Mouse (Mus musculus) MEL (cell line): ENCODE results near the gene Baiap2. TPM values are rescaled to one million over a fixed set of nuclear protein-coding genes. Genes with fewer than 3 reads are reported as not detected.

Source experiments
- DNase-seq: peaks from one replicate; pipeline ENCODE4 v3.0.0; 2011; ENCODE audit warnings: low read depth, low spot score
- H3K27ac ChIP-seq: 2 replicates; pipeline ENCODE4 v1.5.1; 2012; ENCODE audit warnings: low read depth, mild to moderate bottlenecking, control low read depth, low read length, moderate library complexity; ENCODE audit not compliant: control insufficient read depth
- H3K27me3 ChIP-seq, 2 experiments: fragments of 150-350 bp in 1 of 2; sonication (generic) in 1 of 2; 2 replicates each; pipeline ENCODE4 v1.6.1; 2012; ENCODE audit warnings: low read length in 2 of 2, mild to moderate bottlenecking in 2 of 2, improper control_type of control experiment in 1 of 2, moderate library complexity in 1 of 2; ENCODE audit not compliant: insufficient read depth in 2 of 2, control insufficient read depth in 1 of 2
- H3K36me3 ChIP-seq, 2 experiments: 2 replicates each; pipeline ENCODE4 v1.6.1; 2012 to 2014; ENCODE audit warnings: low read length in 2 of 2, improper control_type of control experiment in 1 of 2, inconsistent platforms in 1 of 2, mild to moderate bottlenecking in 1 of 2; ENCODE audit not compliant: insufficient read depth in 2 of 2, control insufficient read depth in 1 of 2
- H3K4me1 ChIP-seq, 2 experiments: fragments of 150-350 bp in 1 of 2; sonication (generic) in 1 of 2; 2 replicates each; pipeline ENCODE4 v1.6.1; 2012; ENCODE audit warnings: low read length in 2 of 2, improper control_type of control experiment in 1 of 2, mild to moderate bottlenecking in 1 of 2; ENCODE audit not compliant: insufficient read depth in 2 of 2, control insufficient read depth in 1 of 2
- H3K4me3 ChIP-seq, 2 experiments: fragments of 150-350 bp in 1 of 2; sonication (generic) in 1 of 2; 2 replicates each; pipeline ENCODE4 v1.5.1; 2012; ENCODE audit warnings: low read depth in 2 of 2, low read length in 2 of 2, mild to moderate bottlenecking in 2 of 2, moderate library complexity in 2 of 2, control low read depth in 1 of 2, improper control_type of control experiment in 1 of 2; ENCODE audit not compliant: control insufficient read depth in 1 of 2, insufficient read depth in 1 of 2
- H3K79me2 ChIP-seq: 2 replicates; pipeline ENCODE4 v1.6.1; 2012; ENCODE audit warnings: mild to moderate bottlenecking, low read length, moderate library complexity; ENCODE audit not compliant: control insufficient read depth, poor library complexity, insufficient read depth
- H3K9ac ChIP-seq: 2 replicates; pipeline ENCODE4 v1.6.1; 2012; ENCODE audit warnings: low read depth, mild to moderate bottlenecking, control low read depth, low read length, moderate library complexity; ENCODE audit not compliant: control insufficient read depth, poor library complexity, severe bottlenecking
- H3K9me3 ChIP-seq: fragments of 150-350 bp; sonication (generic); replicated peaks from 2 replicates; pipeline ENCODE4 v1.6.1; 2012; ENCODE audit warnings: mild to moderate bottlenecking, low read length, improper control_type of control experiment, moderate library complexity; ENCODE audit not compliant: insufficient read depth
- BHLHE40 ChIP-seq: IDR thresholded peaks from 2 replicates; pipeline ENCODE4 v1.6.1; 2012; ENCODE audit warnings: low read depth, mild to moderate bottlenecking, inconsistent platforms, low read length, improper control_type of control experiment, borderline replicate concordance
- CHD2 ChIP-seq: IDR thresholded peaks from 2 replicates; pipeline ENCODE4 v1.6.1; 2011; ENCODE audit warnings: low read length, improper control_type of control experiment
- CTCF ChIP-seq, 3 experiments: IDR thresholded peaks in 2 of 3; conservative IDR thresholded peaks in 1 of 3; 2 replicates each; pipeline ENCODE4 v1.5.1; 2011 to 2012; ENCODE audit warnings: low read length in 3 of 3, low read depth in 2 of 3, mild to moderate bottlenecking in 2 of 3, improper control_type of control experiment in 1 of 3, inconsistent platforms in 1 of 3, mixed read lengths in 1 of 3, moderate library complexity in 1 of 3; ENCODE audit not compliant: control insufficient read depth in 1 of 3, insufficient read depth in 1 of 3, poor library complexity in 1 of 3, severe bottlenecking in 1 of 3
- E2F4 ChIP-seq: IDR thresholded peaks from 2 replicates; pipeline ENCODE4 v1.6.1; 2011; ENCODE audit warnings: low read depth, low read length, improper control_type of control experiment, borderline replicate concordance
- ELF1 ChIP-seq: IDR thresholded peaks from 2 replicates; pipeline ENCODE4 v1.6.1; 2014; ENCODE audit warnings: low read depth, mild to moderate bottlenecking, inconsistent platforms, low read length, improper control_type of control experiment, moderate library complexity
- EP300 ChIP-seq, 2 experiments: IDR thresholded peaks; 2 replicates each; pipeline ENCODE4 v1.6.1; 2011; ENCODE audit warnings: improper control_type of control experiment in 2 of 2, low read length in 2 of 2, low read depth in 1 of 2, mild to moderate bottlenecking in 1 of 2
- ETS1 ChIP-seq: IDR thresholded peaks from 2 replicates; pipeline ENCODE4 v1.6.1; 2012; ENCODE audit warnings: low read depth, mild to moderate bottlenecking, inconsistent platforms, low read length, improper control_type of control experiment, moderate library complexity
- GABPA ChIP-seq: IDR thresholded peaks from 2 replicates; pipeline ENCODE4 v1.6.1; 2012; ENCODE audit warnings: low read depth, mild to moderate bottlenecking, inconsistent platforms, low read length, improper control_type of control experiment, moderate library complexity
- GATA1 ChIP-seq: IDR thresholded peaks from 2 replicates; pipeline ENCODE4 v1.6.1; 2011; ENCODE audit warnings: low read depth, low read length, improper control_type of control experiment
- JUND ChIP-seq: IDR thresholded peaks from 2 replicates; pipeline ENCODE4 v1.6.1; 2011; ENCODE audit warnings: low read depth, mild to moderate bottlenecking, improper control_type of control experiment, low read length
- KAT2A ChIP-seq: conservative IDR thresholded peaks from 2 replicates; pipeline ENCODE4 v1.6.1; 2012; ENCODE audit warnings: low read depth, low read length, improper control_type of control experiment, inconsistent platforms
- MAFK ChIP-seq: IDR thresholded peaks from 2 replicates; pipeline ENCODE4 v1.6.1; 2011; ENCODE audit warnings: low read depth, mild to moderate bottlenecking, low read length, improper control_type of control experiment, borderline replicate concordance
- MAX ChIP-seq: IDR thresholded peaks from 2 replicates; pipeline ENCODE4 v1.6.1; 2011; ENCODE audit warnings: low read length, improper control_type of control experiment
- MAZ ChIP-seq: IDR thresholded peaks from 2 replicates; pipeline ENCODE4 v1.6.1; 2012; ENCODE audit warnings: low read depth, mild to moderate bottlenecking, inconsistent platforms, low read length, improper control_type of control experiment
- MEF2A ChIP-seq: IDR thresholded peaks from 2 replicates; pipeline ENCODE4 v1.6.1; 2014; ENCODE audit warnings: low read depth, mild to moderate bottlenecking, inconsistent platforms, low read length, improper control_type of control experiment; ENCODE audit not compliant: poor library complexity, insufficient replicate concordance, severe bottlenecking; ENCODE audit errors: extremely low read depth
- MXI1 ChIP-seq: IDR thresholded peaks from 2 replicates; pipeline ENCODE4 v1.6.1; 2011; ENCODE audit warnings: mild to moderate bottlenecking, low read depth, low read length, improper control_type of control experiment
- MYC ChIP-seq: IDR thresholded peaks from 2 replicates; pipeline ENCODE4 v1.6.1; 2011; ENCODE audit warnings: low read depth, mild to moderate bottlenecking, low read length, improper control_type of control experiment, moderate library complexity
- NELFE ChIP-seq: IDR thresholded peaks from 2 replicates; pipeline ENCODE4 v1.6.1; 2011; ENCODE audit warnings: low read depth, low read length, improper control_type of control experiment
- RCOR1 ChIP-seq: IDR thresholded peaks from 2 replicates; pipeline ENCODE4 v1.6.1; 2012; ENCODE audit warnings: low read depth, mild to moderate bottlenecking, inconsistent platforms, low read length, improper control_type of control experiment
- SIN3A ChIP-seq: IDR thresholded peaks from 2 replicates; pipeline ENCODE4 v1.6.1; 2012; ENCODE audit warnings: low read length, improper control_type of control experiment, inconsistent platforms
- TAL1 ChIP-seq: IDR thresholded peaks from 2 replicates; pipeline ENCODE4 v1.6.1; 2012; ENCODE audit warnings: mild to moderate bottlenecking, inconsistent platforms, low read length, moderate library complexity, mixed read lengths
- TCF12 ChIP-seq: IDR thresholded peaks from 2 replicates; pipeline ENCODE4 v1.6.1; 2014; ENCODE audit warnings: low read depth, mild to moderate bottlenecking, inconsistent platforms, low read length, improper control_type of control experiment, moderate library complexity
- UBTF ChIP-seq: IDR thresholded peaks from 2 replicates; pipeline ENCODE4 v1.6.1; 2012; ENCODE audit warnings: low read depth, mild to moderate bottlenecking, inconsistent platforms, low read length, improper control_type of control experiment, moderate library complexity, borderline replicate concordance; ENCODE audit not compliant: insufficient read depth
- USF2 ChIP-seq, 2 experiments: IDR thresholded peaks; 2 replicates each; pipeline ENCODE4 v1.6.1; 2011 to 2012; ENCODE audit warnings: improper control_type of control experiment in 2 of 2, low read length in 2 of 2, borderline replicate concordance in 1 of 2, inconsistent platforms in 1 of 2, low read depth in 1 of 2, mild to moderate bottlenecking in 1 of 2; ENCODE audit not compliant: insufficient read depth in 1 of 2
- ZKSCAN1 ChIP-seq: IDR thresholded peaks from 2 replicates; pipeline ENCODE4 v1.6.1; 2012; ENCODE audit warnings: low read depth, mild to moderate bottlenecking, inconsistent platforms, low read length, improper control_type of control experiment, moderate library complexity
- ZNF384 ChIP-seq: IDR thresholded peaks from 2 replicates; pipeline ENCODE4 v1.6.1; 2012; ENCODE audit warnings: low read depth, mild to moderate bottlenecking, inconsistent platforms, low read length, improper control_type of control experiment
- polyA plus RNA-seq, 2 experiments: library from polyadenylated mRNA; stranded (reverse) in 1 of 2; unstranded in 1 of 2; fragments of >175 nt in 1 of 2; fragments of >200 nt in 1 of 2; gene quantifications; 2 replicates each; pipeline versions ENCODE4 v1.2.1 to v1.2.4; 2012; ENCODE audit warnings: low replicate concordance in 2 of 2, low read depth in 1 of 2; ENCODE audit not compliant: insufficient read length in 2 of 2, insufficient read depth in 1 of 2, missing spikeins in 1 of 2
- total RNA-seq: library from RNA; depleted of rRNA; stranded (reverse); fragments of 300-350 nt; gene quantifications from 2 replicates; pipeline ENCODE4 v1.2.3, GENCODE M21; 2012

Gene Baiap2
- total and polyA plus RNA-seq, 3 experiments = 27.5 to 31.3 TPM; not detected in 1

GRCm38 (mm10) chr11:119954233-119954632, 11.7 kb downstream of the Baiap2 start:
- no peaks in the 10 kb centered on the region; the same call in 1 of the 2 replicates for H3K79me2 ChIP-seq
- H3K27ac ChIP-seq = no peak overlapping the region
- H3K9me3 ChIP-seq = no peaks in the 10 kb centered on the region
- peaks cover 33 to 43% of the 10 kb centered on the region in 2 experiments for H3K4me1 ChIP-seq
- no peak overlapping the region for H3K9ac ChIP-seq
- H3K27me3 ChIP-seq = no peaks in the 10 kb centered on the region
- no peak overlapping the region for H3K4me3 ChIP-seq
- TF ChIP-seq SIN3A (peak; percentile 90), ZKSCAN1 (no peak), MEF2A (no peak), E2F4 (no peak), GABPA (no peak), JUND (no peak), UBTF (no peak), CHD2 (no peak), MAFK (peak; percentile 36; the same call in 1 of the 2 replicates), MYC (0 out of 2 replicates have a peak, but pooled peaks have one; percentile 20), GATA1 (peak; percentile 77), ZNF384 (no peak), NELFE (no peak), TAL1 (no peak), MAX (peak; percentile 44), EP300 (IDR thresholded peaks at IDR 0.05; ENCODE audit: low read depth in 1 of 2, low read length in 2 of 2) (peak; percentile 76 to 86), RCOR1 (peak; percentile 61), MAZ (no peak), ETS1 (peak; percentile 96), USF2 (IDR thresholded peaks at IDR 0.05; ENCODE audit: borderline replicate concordance in 1 of 2, insufficient read depth in 1 of 2, low read depth in 1 of 2, low read length in 2 of 2) (no peak), KAT2A (no peak), ELF1 (no peak), MXI1 (peak; percentile 61), CTCF (IDR thresholded peaks at IDR 0.05 in 2 of 3, conservative IDR thresholded peaks at IDR 0.05 in 1 of 3; ENCODE audit: control insufficient read depth in 1 of 3, insufficient read depth in 1 of 3, low read depth in 2 of 3, low read length in 3 of 3, poor library complexity in 1 of 3, severe bottlenecking in 1 of 3) (no peak), BHLHE40 (peak; percentile 30; the same call in 1 of the 2 replicates), TCF12 (peak; percentile 45; the same call in 1 of the 2 replicates)
- H3K36me3 ChIP-seq = peaks cover 0 to 39% of the 10 kb centered on the region in 2 experiments; a peak in 2 of 4 replicates
- DNase-seq = peak; percentile 73
